Mouse (Mus musculus): ENCODE measurements at regions not wholly inside any gene's neighbourhood (a gene's known extent, or its start where the extent isn't known, plus 50 kb on each side); places are given as distances from the start of the nearest gene placed in this dataset.
"Not testable (repeated sequence)": the region's sequence is repeated elsewhere in the genome, so short reads cannot be mapped to it uniquely, and the experiment has no call there.

GRCm38 (mm10) chr13:115911524-115912459, 397.7 kb downstream of the Isl1 start:
- DNase-seq: no peak

- no peak for DNase-seq
Observed at GRCm38 (mm10) chr13:115910866-115911449, 398.5 kb downstream of the Isl1 start.

- no peak for DNase-seq
Observed at GRCm38 (mm10) chr13:115880616-115881015, 428.9 kb downstream of the Isl1 start.

GRCm38 (mm10) chr13:115860480-115860879, 449.0 kb downstream of the Isl1 start:
- no peak for DNase-seq

GRCm38 (mm10) chr13:115856632-115857031, 452.9 kb downstream of the Isl1 start:
- no peak for DNase-seq

GRCm38 (mm10) chr13:115852689-115853356, 456.7 kb downstream of the Isl1 start:
- no peak for DNase-seq

- no peak for DNase-seq
Observed at GRCm38 (mm10) chr13:115843121-115843520, 466.4 kb downstream of the Isl1 start.

GRCm38 (mm10) chr13:115836203-115836768, 473.2 kb downstream of the Isl1 start:
- no peak for DNase-seq

- no peak for DNase-seq
Observed at GRCm38 (mm10) chr13:115825191-115825590, 484.3 kb downstream of the Isl1 start.

GRCm38 (mm10) chr13:115822527-115822926, 487.0 kb downstream of the Isl1 start:
- DNase-seq: no peak

- DNase-seq: no peak
Observed at GRCm38 (mm10) chr13:115814211-115814610, 495.3 kb downstream of the Isl1 start.

- no peak for DNase-seq
Observed at GRCm38 (mm10) chr13:115799294-115799693, 510.2 kb downstream of the Isl1 start.

GRCm38 (mm10) chr13:115751271-115751670, 558.2 kb downstream of the Isl1 start:
- no peak for DNase-seq

- not testable (repeated sequence) for DNase-seq
Observed at GRCm38 (mm10) chr13:115742080-115742479, 567.4 kb downstream of the Isl1 start.

- DNase-seq: no peak
Observed at GRCm38 (mm10) chr13:115727986-115728385, 581.5 kb downstream of the Isl1 start.

- no peak for DNase-seq
Observed at GRCm38 (mm10) chr13:115725356-115725952, 584.0 kb downstream of the Isl1 start.

GRCm38 (mm10) chr13:115719276-115719675, 590.2 kb downstream of the Isl1 start:
- no peak for DNase-seq

- no peak for DNase-seq
Observed at GRCm38 (mm10) chr13:115718859-115719258, 590.6 kb downstream of the Isl1 start.

GRCm38 (mm10) chr13:115696197-115696596, 594.4 kb upstream of the Itga1 start:
- DNase-seq: no peak

GRCm38 (mm10) chr13:115687426-115687825, 585.7 kb upstream of the Itga1 start:
- no peak for DNase-seq

GRCm38 (mm10) chr13:115679591-115679990, 577.8 kb upstream of the Itga1 start:
- peak; percentile 5 for DNase-seq

GRCm38 (mm10) chr13:115676836-115677235, 575.1 kb upstream of the Itga1 start:
- no peak for DNase-seq

GRCm38 (mm10) chr13:115673729-115674128, 572.0 kb upstream of the Itga1 start:
- DNase-seq: no peak

All from right cerebral cortex, postnatal 14 days (tissue).